Mouse (Mus musculus) spleen, adult 2 months (tissue): Measurements from ENCODE around the gene Palmd.

Source experiments
- CTCF ChIP-seq: fragments of 200-500 bp; IDR thresholded peaks from 2 replicates; pipeline ENCODE4 v1.5.1; 2011; ENCODE audit warnings: mild to moderate bottlenecking, inconsistent platforms; ENCODE audit not compliant: insufficient read depth, insufficient read length, insufficient replicate concordance; ENCODE audit errors: extremely low read depth
- POLR2A ChIP-seq: fragments of 200-500 bp; IDR thresholded peaks from 2 replicates; pipeline ENCODE4 v1.6.1; 2011; ENCODE audit warnings: low read depth, low read length, inconsistent platforms

- TF ChIP-seq CTCF (no peak), POLR2A (no peak)
These were observed 16.4 kb downstream of the Palmd start for GRCm38 (mm10) chr3:116952242-116952899.
